Comparison of ENCODE assay signal across 22 mouse cellular contexts in the genomic region with DNA sequence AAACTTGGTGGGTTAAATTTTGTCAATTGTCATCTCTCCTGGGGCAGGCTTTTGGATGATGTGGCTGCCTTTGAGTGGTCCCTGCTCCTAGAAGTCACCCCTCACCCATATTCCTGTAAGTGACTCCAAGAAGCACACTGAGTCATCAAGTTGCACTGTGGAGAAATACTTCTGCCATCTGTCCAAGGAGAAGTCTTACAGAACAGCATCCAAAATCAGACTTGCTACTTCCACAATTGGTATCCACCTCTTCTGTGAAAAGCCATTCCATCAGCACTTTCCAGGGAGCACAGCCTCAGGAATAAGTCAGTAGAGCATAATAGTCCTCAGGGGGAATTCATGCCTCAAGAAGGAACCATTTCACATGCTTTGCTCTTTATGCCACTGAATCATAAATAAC. TPM values are rescaled to one million over a fixed set of nuclear protein-coding genes. Genes with fewer than 3 reads are reported as not detected.
DNase-seq lines count a peak whose midpoint lies in the region.
"Had no signal": no experiment of that assay in that cellular context is flagged by ENCODE, and none has a peak within 500 bp of the region (broad histone marks: within the 10 kb centered on the region; RNA-seq: fewer than 3 reads in every experiment).

No protein-coding gene starts in this region.

- DNase-seq in 3T3-L1 (ENCODE audit: low read depth, low spot score), result peak; percentile 10
- DNase-seq in brain, adult 2 months (ENCODE audit: low read depth, low spot score), result peak; percentile 69
- peak; percentile 9 to 45 for DNase-seq in frontal cortex, adult 2 months (ENCODE audit: extremely low spot score in 1 of 2, low spot score in 1 of 2)
- DNase-seq in heart, adult 11 months, result peak; percentile 54
- peak; percentile 12 to 17 for DNase-seq in left cerebral cortex, adult 18-20 months (ENCODE audit: low spot score in 2 of 2)
- DNase-seq in right cerebral cortex, adult 18-20 months, result peak; percentile 45

RNA-seq across cellular contexts. Expression of a gene that starts 6.3 kb away (rescaled TPM):
- polyA plus RNA-seq in frontal cortex, adult 2 months (2012; rRNA removed), result not detected in 2 replicates
- total RNA-seq in left cerebral cortex, adult 18-20 months (2021), result not detected
- total RNA-seq: adrenal gland, adult 18-20 months; adrenal gland, postnatal 14 days; adrenal gland, postnatal 36 days; common myeloid progenitor, adult 5-6 weeks; ES-E14; MEL had no signal
- polyA plus RNA-seq: brain, embryonic 14.5 days; C2C12; embryonic facial prominence, embryonic 11.5 days; embryonic facial prominence, embryonic 13.5 days; embryonic facial prominence, embryonic 15.5 days; erythroblast, embryonic 14.5 days; forebrain, embryonic 10.5 days; forebrain, embryonic 12.5 days; forebrain, embryonic 14.5 days; forebrain, embryonic 16.5 days had no signal

RNA-seq across cellular contexts. Expression of a gene that starts 58.5 kb away (rescaled TPM):
- polyA plus RNA-seq in frontal cortex, adult 2 months (2012; rRNA removed), result 13.9 and 16.1 TPM in 2 replicates
- total RNA-seq in left cerebral cortex, adult 18-20 months (2021), result 10 to 100 TPM; 19.6 to 22.9 TPM

Comparison
In these comparisons a context has a peak if more than half of its experiments do, and no peak if none do; other contexts are left out.
1. Peak in every context shown above with its lines: DNase-seq.
2. DNase-seq: peak in every context shown above with its lines; median percentile 69 in brain, adult 2 months; 54 in heart, adult 11 months; 45 in right cerebral cortex, adult 18-20 months; 27 in frontal cortex, adult 2 months; 14 in left cerebral cortex, adult 18-20 months; 10 in 3T3-L1.